Mouse (Mus musculus): ENCODE data around the gene Knl1. TPM values are rescaled to one million over a fixed set of nuclear protein-coding genes. Genes with fewer than 3 reads are reported as not detected.
A peak's percentile ranks its signal among the peaks of the same experiment; 100 is the strongest.
"Not testable (repeated sequence)": the region's sequence is repeated elsewhere in the genome, so short reads cannot be mapped to it uniquely, and the experiment has no call there.

Gene Knl1
- polyA plus RNA-seq (2014; fragmentation: Nextera tagmentation; extraction: Ambion mirVana) = 31.7 and 36.0 TPM in 2 replicates

- no peaks in the 10 kb centered on the region for H3K36me3 ChIP-seq (ENCODE audit: control insufficient read depth, insufficient read depth, low read length)
- ATAC-seq (ENCODE audit: low read depth) = peak; percentile 95
- peak within 1 kb of the TSS; percentile 56 for H3K4me2 ChIP-seq (ENCODE audit: low read depth, low read length)
- peak within 1 kb of the TSS; percentile 81 for H3K9ac ChIP-seq (ENCODE audit: low read depth, low read length)
- H3K27ac ChIP-seq (replicated peaks; ENCODE audit: low read depth, low read length) = peak within 1 kb of the TSS; percentile 91
- peak; percentile 95 for DNase-seq (ENCODE audit: low spot score)
- H3K9me3 ChIP-seq (ENCODE audit: control insufficient read depth, low read length) = no peaks in the 10 kb centered on the region
- peak within 1 kb of the TSS; percentile 86 for H3K4me3 ChIP-seq (ENCODE audit: low read depth, low read length)
- peaks cover 7% of the 10 kb centered on the region for H3K4me1 ChIP-seq (ENCODE audit: control insufficient read depth, insufficient read depth, low read length)
- under 1% methylated on average over 52 of the region's 77 CpGs for WGBS
- no peaks in the 10 kb centered on the region for H3K27me3 ChIP-seq (replicated peaks; ENCODE audit: control insufficient read depth, insufficient read depth, low read length)
Observed at GRCm38 (mm10) chr2:119046649-119047611, at the start of gene Knl1. TSS of gene Knl1 (plus strand) at chr2:119047119.

GRCm38 (mm10) chr2:118998115-118998866 is 48.6 kb upstream of the Knl1 start:
- no peaks in the 10 kb centered on the region for H3K9me3 ChIP-seq (ENCODE audit: control insufficient read depth, low read length)
- no peak for DNase-seq (ENCODE audit: low spot score)
- H3K9ac ChIP-seq (ENCODE audit: low read depth, low read length) = no peak overlapping the region
- 79% methylated on average over 6 of the region's 6 CpGs for WGBS
- no peak overlapping the region for H3K4me3 ChIP-seq (ENCODE audit: low read depth, low read length)
- H3K4me2 ChIP-seq (ENCODE audit: low read depth, low read length) = no peak overlapping the region
- H3K36me3 ChIP-seq (ENCODE audit: control insufficient read depth, insufficient read depth, low read length) = no peaks in the 10 kb centered on the region
- no peak for ATAC-seq (ENCODE audit: low read depth)
- H3K27me3 ChIP-seq (replicated peaks; ENCODE audit: control insufficient read depth, insufficient read depth, low read length) = no peaks in the 10 kb centered on the region; the same call in 1 of the 2 replicates
- no peak overlapping the region for H3K27ac ChIP-seq (replicated peaks; ENCODE audit: low read depth, low read length)
- H3K4me1 ChIP-seq (ENCODE audit: control insufficient read depth, insufficient read depth, low read length) = no peaks in the 10 kb centered on the region

- H3K4me3 ChIP-seq (ENCODE audit: low read depth, low read length) = no peak overlapping the region
- H3K27ac ChIP-seq (replicated peaks; ENCODE audit: low read depth, low read length) = no peak overlapping the region
- no peak overlapping the region for H3K4me2 ChIP-seq (ENCODE audit: low read depth, low read length)
- no peak for DNase-seq (ENCODE audit: low spot score)
- ATAC-seq (ENCODE audit: low read depth) = no peak
- H3K9me3 ChIP-seq (ENCODE audit: control insufficient read depth, low read length) = no peaks in the 10 kb centered on the region
- H3K36me3 ChIP-seq (ENCODE audit: control insufficient read depth, insufficient read depth, low read length) = no peaks in the 10 kb centered on the region
- no peak overlapping the region for H3K9ac ChIP-seq (ENCODE audit: low read depth, low read length)
- no peaks in the 10 kb centered on the region for H3K4me1 ChIP-seq (ENCODE audit: control insufficient read depth, insufficient read depth, low read length)
- H3K27me3 ChIP-seq (replicated peaks; ENCODE audit: control insufficient read depth, insufficient read depth, low read length) = no peaks in the 10 kb centered on the region; the same call in 1 of the 2 replicates
- WGBS = 58% methylated on average over 3 of the region's 3 CpGs
Observed at GRCm38 (mm10) chr2:118999025-118999639, 47.8 kb upstream of the Knl1 start.

- Histone ChIP-seq H3K36me3 (ENCODE audit: control insufficient read depth, insufficient read depth, low read length) (no peaks in the 10 kb centered on the region), H3K9me3 (ENCODE audit: control insufficient read depth, low read length) (no peaks in the 10 kb centered on the region), H3K27ac (replicated peaks; ENCODE audit: low read depth, low read length) (no peak overlapping the region), H3K27me3 (replicated peaks; ENCODE audit: control insufficient read depth, insufficient read depth, low read length) (no peaks in the 10 kb centered on the region), H3K9ac (ENCODE audit: low read depth, low read length) (no peak overlapping the region), H3K4me2 (ENCODE audit: low read depth, low read length) (no peak overlapping the region), H3K4me3 (ENCODE audit: low read depth, low read length) (no peak overlapping the region), H3K4me1 (ENCODE audit: control insufficient read depth, insufficient read depth, low read length) (no peaks in the 10 kb centered on the region)
- ATAC-seq (ENCODE audit: low read depth) (no peak), DNase-seq (ENCODE audit: low spot score) (no peak)
- 84% methylated on average over 7 of the region's 7 CpGs for WGBS
Observed at GRCm38 (mm10) chr2:119006886-119007285, 40.0 kb upstream of the Knl1 start.

GRCm38 (mm10) chr2:119009376-119009775 is 37.5 kb upstream of the Knl1 start:
- WGBS = 94% methylated on average over 2 of the region's 2 CpGs
- H3K27ac ChIP-seq (replicated peaks; ENCODE audit: low read depth, low read length) = no peak overlapping the region
- H3K36me3 ChIP-seq (ENCODE audit: control insufficient read depth, insufficient read depth, low read length) = no peaks in the 10 kb centered on the region
- no peak for DNase-seq (ENCODE audit: low spot score)
- H3K4me1 ChIP-seq (ENCODE audit: control insufficient read depth, insufficient read depth, low read length) = no peaks in the 10 kb centered on the region
- H3K4me3 ChIP-seq (ENCODE audit: low read depth, low read length) = no peak overlapping the region
- no peak overlapping the region for H3K4me2 ChIP-seq (ENCODE audit: low read depth, low read length)
- no peak for ATAC-seq (ENCODE audit: low read depth)
- no peaks in the 10 kb centered on the region for H3K9me3 ChIP-seq (ENCODE audit: control insufficient read depth, low read length)
- H3K9ac ChIP-seq (ENCODE audit: low read depth, low read length) = no peak overlapping the region
- no peaks in the 10 kb centered on the region for H3K27me3 ChIP-seq (replicated peaks; ENCODE audit: control insufficient read depth, insufficient read depth, low read length)

GRCm38 (mm10) chr2:119014989-119015388 is 31.9 kb upstream of the Knl1 start:
- 73% methylated on average over 7 of the region's 7 CpGs for WGBS
- no peak overlapping the region for H3K27ac ChIP-seq (replicated peaks; ENCODE audit: low read depth, low read length)
- no peaks in the 10 kb centered on the region for H3K27me3 ChIP-seq (replicated peaks; ENCODE audit: control insufficient read depth, insufficient read depth, low read length)
- peaks cover 7% of the 10 kb centered on the region; the same call in 1 of the 2 replicates for H3K4me1 ChIP-seq (ENCODE audit: control insufficient read depth, insufficient read depth, low read length)
- ATAC-seq (ENCODE audit: low read depth) (no peak), DNase-seq (ENCODE audit: low spot score) (no peak)
- H3K4me3 ChIP-seq (ENCODE audit: low read depth, low read length) = no peak overlapping the region
- peaks cover 17% of the 10 kb centered on the region for H3K36me3 ChIP-seq (ENCODE audit: control insufficient read depth, insufficient read depth, low read length)
- H3K9me3 ChIP-seq (ENCODE audit: control insufficient read depth, low read length) = 0 out of 2 replicates have a peak, but pooled peaks cover 4% of the 10 kb centered on the region
- no peak overlapping the region for H3K4me2 ChIP-seq (ENCODE audit: low read depth, low read length)
- H3K9ac ChIP-seq (ENCODE audit: low read depth, low read length) = no peak overlapping the region

GRCm38 (mm10) chr2:119015604-119016180 is 31.2 kb upstream of the Knl1 start:
- Histone ChIP-seq H3K27me3 (replicated peaks; ENCODE audit: control insufficient read depth, insufficient read depth, low read length) (no peaks in the 10 kb centered on the region), H3K9ac (ENCODE audit: low read depth, low read length) (no peak overlapping the region), H3K27ac (replicated peaks; ENCODE audit: low read depth, low read length) (no peak overlapping the region), H3K4me3 (ENCODE audit: low read depth, low read length) (no peak overlapping the region), H3K36me3 (ENCODE audit: control insufficient read depth, insufficient read depth, low read length) (peaks cover 17% of the 10 kb centered on the region), H3K4me2 (ENCODE audit: low read depth, low read length) (no peak overlapping the region), H3K4me1 (ENCODE audit: control insufficient read depth, insufficient read depth, low read length) (peaks cover 7% of the 10 kb centered on the region; the same call in 1 of the 2 replicates), H3K9me3 (ENCODE audit: control insufficient read depth, low read length) (0 out of 2 replicates have a peak, but pooled peaks cover 4% of the 10 kb centered on the region)
- 80% methylated on average over 12 of the region's 12 CpGs for WGBS
- DNase-seq (ENCODE audit: low spot score) (no peak), ATAC-seq (ENCODE audit: low read depth) (no peak)

GRCm38 (mm10) chr2:119016312-119016711 is 30.6 kb upstream of the Knl1 start:
- DNase-seq (ENCODE audit: low spot score); H3K27ac ChIP-seq (replicated peaks; ENCODE audit: low read depth, low read length); H3K9me3 ChIP-seq (ENCODE audit: control insufficient read depth, low read length); H3K4me2 ChIP-seq (ENCODE audit: low read depth, low read length); H3K27me3 ChIP-seq (replicated peaks; ENCODE audit: control insufficient read depth, insufficient read depth, low read length); ATAC-seq (ENCODE audit: low read depth); H3K4me3 ChIP-seq (ENCODE audit: low read depth, low read length); H3K4me1 ChIP-seq (ENCODE audit: control insufficient read depth, insufficient read depth, low read length); H3K9ac ChIP-seq (ENCODE audit: low read depth, low read length): not testable (repeated sequence)
- 78% methylated on average over 4 of the region's 4 CpGs for WGBS
- peaks cover 22% of the 10 kb centered on the region for H3K36me3 ChIP-seq (ENCODE audit: control insufficient read depth, insufficient read depth, low read length)

Measured in embryonic facial prominence, embryonic 14.5 days (tissue).